In the genomic region with DNA sequence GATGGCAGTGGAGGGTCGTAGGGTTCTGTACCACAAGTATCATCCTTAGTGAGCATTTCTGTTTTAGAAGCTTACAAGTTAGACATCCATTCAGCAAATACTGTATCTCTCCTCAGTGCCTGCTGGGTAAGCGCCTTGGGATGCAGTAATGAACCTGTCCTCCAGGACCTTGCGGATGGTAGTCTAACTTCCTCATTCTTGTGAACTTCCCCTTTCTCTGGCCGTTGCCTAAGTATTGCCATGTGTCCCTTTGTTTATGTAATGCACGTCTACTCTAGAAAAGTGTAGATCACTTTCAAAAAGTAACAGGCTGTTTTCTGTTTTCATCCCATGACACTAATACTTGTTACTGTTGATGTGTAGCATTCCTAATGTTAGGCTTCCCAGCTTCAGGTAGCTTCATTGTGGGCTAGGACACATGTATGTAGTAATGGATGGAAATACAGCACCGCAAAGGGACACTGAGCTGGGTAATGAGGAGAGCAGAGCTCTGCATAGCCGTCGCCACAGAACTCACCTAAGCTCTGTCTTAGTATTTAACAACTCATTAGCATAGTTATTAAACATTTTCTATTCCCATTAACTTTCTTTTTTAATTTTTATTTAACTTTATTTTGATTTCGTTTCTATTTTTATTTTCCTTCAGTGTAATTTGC, we compare ENCODE assay signal across 19 mouse cellular contexts. TPM values are rescaled to one million over a fixed set of nuclear protein-coding genes. Genes with fewer than 3 reads are reported as not detected.
DNase-seq lines count a peak whose midpoint lies in the region; ATAC-seq and TF ChIP-seq lines count a peak whose summit lies in the region.
"Had no signal": no experiment of that assay in that cellular context is flagged by ENCODE, and none has a peak within 500 bp of the region (broad histone marks: within the 10 kb centered on the region; RNA-seq: fewer than 3 reads in every experiment).

No protein-coding gene starts in this region.

- H3K4me1 ChIP-seq in CH12.LX (ENCODE audit: control insufficient read depth in 1 of 2, insufficient read depth in 2 of 2): peaks cover 0 to 21% of the 10 kb centered on the region in 2 experiments; a peak in 2 of 4 replicates
- H3K4me1 ChIP-seq: forebrain, embryonic 15.5 days; heart, embryonic 15.5 days; hindbrain, embryonic 10.5 days; limb, embryonic 13.5 days; neural tube, embryonic 12.5 days had no signal

- H3K9me3 ChIP-seq in CH12.LX (replicated peaks; ENCODE audit: low read length): peaks cover 3% of the 10 kb centered on the region
- H3K9me3 ChIP-seq: forebrain, embryonic 15.5 days; heart, embryonic 15.5 days; hindbrain, embryonic 10.5 days; limb, embryonic 13.5 days; neural tube, embryonic 12.5 days had no signal

- TF ChIP-seq RAD21 in CH12.LX (IDR thresholded peaks at IDR 0.05; ENCODE audit: low read depth, low read length): no peak

- H3K27ac ChIP-seq in CH12.LX (ENCODE audit: insufficient read depth, low read depth): no peak overlapping the region
- H3K27ac ChIP-seq: forebrain, embryonic 15.5 days; heart, embryonic 15.5 days; hindbrain, embryonic 10.5 days; limb, embryonic 13.5 days; neural tube, embryonic 12.5 days had no signal

- DNase-seq in A20 (ENCODE audit: low read depth, low spot score) (peak; percentile 86), CH12.LX (ENCODE audit: extremely low read depth) (peak; percentile 83)
- no peak for DNase-seq in right cerebral cortex, postnatal 36 days (ENCODE audit: low spot score in 2 of 2)
- no peak for DNase-seq in layer of hippocampus, adult 9-10 months (ENCODE audit: low spot score)
- no peak for DNase-seq in kidney, postnatal 25 days
- DNase-seq: cerebellum, postnatal 14 days; heart, adult 11 months; kidney, adult 18-20 months; kidney, postnatal 14 days; lung, embryonic 14.5 days; right cerebral cortex, postnatal 14 days; thymus, adult 2 months had no signal

- H3K9ac ChIP-seq in CH12.LX (ENCODE audit: insufficient read depth, low read depth): no peak overlapping the region
- H3K9ac ChIP-seq: forebrain, embryonic 15.5 days; heart, embryonic 15.5 days; limb, embryonic 13.5 days; lung, embryonic 14.5 days; neural tube, embryonic 12.5 days had no signal

- dilution Hi-C loops in CH12.LX (cut with MboI; ENCODE audit: extremely low pct_ligation_motif_present, extremely low pct_unique_long_range_greater_than_20kb, low sequenced_read_pairs): no loop called here

- peak; percentile 100 for ATAC-seq in granulocyte monocyte progenitor cell, adult 5-6 weeks (replicated peaks; ENCODE audit: poor library complexity, severe bottlenecking)
- ATAC-seq in megakaryocyte-erythroid progenitor cell, adult 5-6 weeks (replicated peaks; ENCODE audit: low FRiP score, low TSS enrichment, poor library complexity, severe bottlenecking): peak; percentile 60; the same call in 1 of the 2 replicates
- ATAC-seq: forebrain, embryonic 15.5 days had no signal

- H3K4me3 ChIP-seq in CH12.LX (replicated peaks in 1 of 3; ENCODE audit: low read depth in 2 of 3, low read length in 2 of 3, poor library complexity in 1 of 3): no peak overlapping the region
- H3K4me3 ChIP-seq: forebrain, embryonic 15.5 days; heart, embryonic 15.5 days; hindbrain, embryonic 10.5 days; limb, embryonic 13.5 days; neural tube, embryonic 12.5 days had no signal

- no peak for TF ChIP-seq POLR2A in CH12.LX (IDR thresholded peaks at IDR 0.05; ENCODE audit: low read depth, low read length)

- H3K27me3 ChIP-seq in CH12.LX (replicated peaks): no peaks in the 10 kb centered on the region
- H3K27me3 ChIP-seq: forebrain, embryonic 15.5 days; heart, embryonic 15.5 days; limb, embryonic 13.5 days; neural tube, embryonic 12.5 days had no signal

- TF ChIP-seq CTCF in CH12.LX (conservative IDR thresholded peaks at IDR 0.05 in 1 of 2, IDR thresholded peaks at IDR 0.05 in 1 of 2; ENCODE audit: low read depth in 2 of 2, low read length in 2 of 2): 0 out of 4 replicates have a peak, but pooled peaks of 1 of the 2 experiments have one; percentile 7

- no peaks in the 10 kb centered on the region; the same call in 1 of the 2 replicates for H3K79me2 ChIP-seq in CH12.LX (replicated peaks; ENCODE audit: control insufficient read depth, extremely low read depth, insufficient read depth, poor library complexity, severe bottlenecking)

- in situ Hi-C loops in CH12.LX (cut with MboI; ENCODE audit: low pct_ligation_motif_present, low pct_unique_long_range_greater_than_20kb, low sequenced_read_pairs): no loop called here

- peak; percentile 38; the same call in 1 of the 2 replicates for TF ChIP-seq EP300 in CH12.LX (IDR thresholded peaks at IDR 0.05; ENCODE audit: low read length)

- peaks cover 42 to 79% of the 10 kb centered on the region in 2 experiments for H3K36me3 ChIP-seq in CH12.LX (replicated peaks in 1 of 2; ENCODE audit: control insufficient read depth in 1 of 2, insufficient read depth in 1 of 2, low read length in 1 of 2)

- no peak overlapping the region for H3K4me2 ChIP-seq in CH12.LX (ENCODE audit: insufficient read depth, low read depth, poor library complexity, severe bottlenecking)
- H3K4me2 ChIP-seq: forebrain, embryonic 15.5 days; heart, embryonic 15.5 days; limb, embryonic 13.5 days; lung, embryonic 14.5 days; neural tube, embryonic 12.5 days had no signal

TF ChIP-seq in CH12.LX, 34 proteins besides CTCF, POLR2A, EP300 and RAD21:
- TF ChIP-seq ETS1 (conservative IDR thresholded peaks at IDR 0.05; ENCODE audit: low read depth, low read length) (no peak), HCFC1 (IDR thresholded peaks at IDR 0.05; ENCODE audit: low read depth, low read length) (no peak), NRF1 (IDR thresholded peaks at IDR 0.05; ENCODE audit: low read depth, low read length) (no peak), MAX (IDR thresholded peaks at IDR 0.05; ENCODE audit: low read length) (peak; percentile 65; the same call in 1 of the 2 replicates), BHLHE40 (IDR thresholded peaks at IDR 0.05; ENCODE audit: low read depth, low read length) (no peak), JUN (IDR thresholded peaks at IDR 0.05; ENCODE audit: insufficient read depth, low read depth, low read length) (no peak), IRF4 (IDR thresholded peaks at IDR 0.05; ENCODE audit: low read depth, low read length) (no peak), MAFK (IDR thresholded peaks at IDR 0.05; ENCODE audit: insufficient replicate concordance, low read length) (no peak), MYC (IDR thresholded peaks at IDR 0.05; ENCODE audit: low read depth, low read length) (peak; percentile 46; the same call in 1 of the 2 replicates), ELF1 (IDR thresholded peaks at IDR 0.05; ENCODE audit: low read depth, low read length) (0 out of 2 replicates have a peak, but pooled peaks have one; percentile 28), GABPA (IDR thresholded peaks at IDR 0.05; ENCODE audit: insufficient replicate concordance, low read depth, low read length) (no peak), RCOR1 (conservative IDR thresholded peaks at IDR 0.05; ENCODE audit: low read depth, low read length) (no peak), CHD1 (IDR thresholded peaks at IDR 0.05; ENCODE audit: low read depth, low read length) (no peak), TCF12 (IDR thresholded peaks at IDR 0.05; ENCODE audit: low read depth, low read length) (no peak), ZKSCAN1 (IDR thresholded peaks at IDR 0.05; ENCODE audit: borderline replicate concordance, low read depth, low read length) (no peak), POLR2AphosphoS2 (IDR thresholded peaks at IDR 0.05; ENCODE audit: low read depth, low read length) (no peak)

RNA-seq across cellular contexts. Expression of a gene that starts 14.8 kb away (rescaled TPM):
- 37.0 and 41.4 TPM in 2 replicates for total RNA-seq in CH12.LX (2012; rRNA removed)
- total RNA-seq in CH12.LX (2014; rRNA removed): 70.0 and 74.3 TPM in 2 replicates
- 54.1 and 55.1 TPM in 2 replicates for polyA plus RNA-seq in CH12.LX (2012; ENCODE audit: insufficient read length, low read depth)
- 30.6 and 36.2 TPM in 2 replicates for total RNA-seq in granulocyte monocyte progenitor cell, adult 5-6 weeks (2014; fragmentation: Nextera tagmentation)
- 50.4 and 58.8 TPM in 2 replicates for total RNA-seq in granulocyte monocyte progenitor cell, adult 5-6 weeks (2017)
- 65.6 and 66.4 TPM in 2 replicates for total RNA-seq in megakaryocyte-erythroid progenitor cell, adult 5-6 weeks (2014; fragmentation: Nextera tagmentation)
- total RNA-seq in megakaryocyte-erythroid progenitor cell, adult 5-6 weeks (2017): 85.9 and 94.3 TPM in 2 replicates

Comparison
In these comparisons a context has a peak if more than half of its experiments do, and no peak if none do; other contexts are left out.
1. DNase-seq: peak in A20 (single experiment) and CH12.LX (single experiment); none in right cerebral cortex, postnatal 36 days (0 of 2), layer of hippocampus, adult 9-10 months (single experiment) and kidney, postnatal 25 days (0 of 2).